Mouse (Mus musculus): Measurements from ENCODE around the gene Jpt1.

DNA sequence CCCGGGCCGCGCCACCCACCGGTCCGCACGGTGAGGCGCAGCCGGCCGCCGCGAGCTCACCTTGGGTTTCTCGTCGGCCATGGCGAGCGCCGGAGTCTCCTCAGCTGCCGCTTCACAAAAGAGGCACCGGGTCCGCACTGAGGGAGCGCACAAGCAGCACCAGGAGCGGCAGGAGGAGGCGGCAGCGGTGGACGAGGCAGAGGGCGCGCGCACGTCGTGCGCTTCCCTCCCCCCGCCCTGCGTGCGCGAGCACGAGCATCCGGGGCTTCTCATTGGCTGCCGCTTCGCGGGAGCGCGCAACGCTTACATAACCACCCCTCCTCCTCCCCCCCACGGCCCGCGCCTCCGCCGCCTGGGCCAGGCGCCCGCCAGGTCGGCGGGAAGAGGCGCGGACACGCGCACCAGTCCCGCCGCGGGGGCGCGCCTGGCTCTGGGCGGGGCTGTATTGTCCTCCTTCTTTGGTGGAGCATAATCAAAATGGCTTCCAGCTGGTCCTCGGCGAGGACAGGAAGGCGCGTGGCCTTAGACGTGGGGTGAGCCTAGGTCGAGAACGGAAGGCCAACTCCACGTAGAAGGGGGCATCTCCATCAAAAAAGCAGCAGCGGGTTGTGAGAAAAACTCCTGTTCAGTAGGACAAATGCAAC is 22.0 kb upstream of the Jpt1 start, which contains the start of gene Sumo2:
- TF ChIP-seq CTCF (IDR thresholded peaks at IDR 0.05; ENCODE audit: extremely low read depth, insufficient read length, insufficient replicate concordance, low read depth, low read length) = no peak
- TF ChIP-seq POLR2A (IDR thresholded peaks at IDR 0.05; ENCODE audit: low read depth, low read length) = peak; percentile 41

Measured in small intestine, adult 2 months (tissue).